Mouse (Mus musculus) left cerebral cortex, postnatal 4 days (tissue): ENCODE measurements at regions not wholly inside any gene's neighbourhood (a gene's known extent, or its start where the extent isn't known, plus 50 kb on each side); places are given as distances from the start of the nearest gene placed in this dataset.
"Not testable (repeated sequence)": the region's sequence is repeated elsewhere in the genome, so short reads cannot be mapped to it uniquely, and the experiment has no call there.

Experiments used
- DNase-seq: peaks from one replicate; pipeline ENCODE4 v3.0.0-alpha.2; 2022
- intact Hi-C: fragments of 180-260 bp; cut with DNase I; formaldehyde crosslinking; loops from one replicate; pipeline ENCODE4 v1.15.1; 2025

- intact Hi-C loops, DNase-seq: not testable (repeated sequence)
Observed at GRCm38 (mm10) chr1:23316288-23316687, 81.3 kb downstream of the Ogfrl1 start.

GRCm38 (mm10) chr1:23314863-23315262 is 82.7 kb downstream of the Ogfrl1 start:
- DNase-seq, intact Hi-C loops: not testable (repeated sequence)

GRCm38 (mm10) chr1:23292718-23293117 is 104.9 kb downstream of the Ogfrl1 start:
- no peak for DNase-seq
- intact Hi-C loops = no loop called here

GRCm38 (mm10) chr1:23286741-23287140 is 110.8 kb downstream of the Ogfrl1 start:
- peak; percentile 47 for DNase-seq
- intact Hi-C loops = loop anchor here (10.0 kb wide), 1 partner anchor 682 kb away; no protein-coding TSS in a partner anchor

- intact Hi-C loops = loop anchor here (10.0 kb wide), 1 partner anchor 678 kb away; no protein-coding TSS in a partner anchor
- no peak for DNase-seq
Observed at GRCm38 (mm10) chr1:23282870-23283219, 114.7 kb downstream of the Ogfrl1 start.

- intact Hi-C loops = loop anchor here (10.0 kb wide), 1 partner anchor 678 kb away; no protein-coding TSS in a partner anchor
- no peak for DNase-seq
Observed at GRCm38 (mm10) chr1:23282215-23282869, 115.2 kb downstream of the Ogfrl1 start.

GRCm38 (mm10) chr1:23279827-23280226 is 117.7 kb downstream of the Ogfrl1 start:
- intact Hi-C loops = loop anchor here (10.0 kb wide), 1 partner anchor 675 kb away; no protein-coding TSS in a partner anchor
- no peak for DNase-seq

GRCm38 (mm10) chr1:23272077-23272476 is 125.5 kb downstream of the Ogfrl1 start:
- DNase-seq = no peak
- intact Hi-C loops = no loop called here

- intact Hi-C loops = no loop called here
- DNase-seq = no peak
Observed at GRCm38 (mm10) chr1:23270910-23271822, 126.4 kb downstream of the Ogfrl1 start.

GRCm38 (mm10) chr1:23268062-23268461 is 129.5 kb downstream of the Ogfrl1 start:
- intact Hi-C loops = no loop called here
- no peak for DNase-seq

- no peak for DNase-seq
- intact Hi-C loops = no loop called here
Observed at GRCm38 (mm10) chr1:23265556-23266232, 131.9 kb downstream of the Ogfrl1 start.

- intact Hi-C loops = no loop called here
- no peak for DNase-seq
Observed at GRCm38 (mm10) chr1:23264251-23264650, 133.3 kb downstream of the Ogfrl1 start.

- DNase-seq = no peak
- intact Hi-C loops = no loop called here
Observed at GRCm38 (mm10) chr1:23263798-23264197, 133.8 kb downstream of the Ogfrl1 start.

- intact Hi-C loops = no loop called here
- DNase-seq = no peak
Observed at GRCm38 (mm10) chr1:23261652-23262051, 135.9 kb downstream of the Ogfrl1 start.

- no peak for DNase-seq
- intact Hi-C loops = no loop called here
Observed at GRCm38 (mm10) chr1:23257306-23257895, 140.2 kb downstream of the Ogfrl1 start.

- peak; percentile 69 for DNase-seq
- intact Hi-C loops = no loop called here
Observed at GRCm38 (mm10) chr1:23256630-23257001, 141.0 kb downstream of the Ogfrl1 start.

- peak; percentile 98 for DNase-seq
- intact Hi-C loops = no loop called here
Observed at GRCm38 (mm10) chr1:23255925-23256629, 141.5 kb downstream of the Ogfrl1 start.

- intact Hi-C loops = no loop called here
- no peak for DNase-seq
Observed at GRCm38 (mm10) chr1:23254235-23254634, 143.3 kb downstream of the Ogfrl1 start.

GRCm38 (mm10) chr1:23231522-23231921 is 129.5 kb upstream of the 4933415F23Rik start:
- intact Hi-C loops = no loop called here

GRCm38 (mm10) chr1:23228478-23228877 is 126.4 kb upstream of the 4933415F23Rik start:
- intact Hi-C loops = no loop called here
- DNase-seq = peak; percentile 10

More at GRCm38 (mm10) chr1:23231522-23231921, 129.5 kb upstream of the 4933415F23Rik start:
- DNase-seq = no peak
